Mouse (Mus musculus) activated CD4-positive, CD25-positive, alpha-beta regulatory T cell, adult 4 months (primary cell): ENCODE measurements around the gene Prkd2. TPM values are rescaled to one million over a fixed set of nuclear protein-coding genes. Genes with fewer than 3 reads are reported as not detected.

Experiments used
- ATAC-seq: one replicate; pipeline ENCODE4 v1.8.0; 2017
- polyA plus RNA-seq, 2 experiments: library from polyadenylated mRNA; unstranded; fragments of 100-300 nt; shearing (Covaris generic); gene quantifications; one replicate each; pipeline ENCODE4 v1.2.1; 2017

Gene Prkd2
- polyA plus RNA-seq, 2 experiments from 2014 or later = 45.7 to 47.6 TPM

GRCm38 (mm10) chr7:16900526-16900925 is 57.8 kb downstream of the Prkd2 start:
- ATAC-seq = no peak

DNA sequence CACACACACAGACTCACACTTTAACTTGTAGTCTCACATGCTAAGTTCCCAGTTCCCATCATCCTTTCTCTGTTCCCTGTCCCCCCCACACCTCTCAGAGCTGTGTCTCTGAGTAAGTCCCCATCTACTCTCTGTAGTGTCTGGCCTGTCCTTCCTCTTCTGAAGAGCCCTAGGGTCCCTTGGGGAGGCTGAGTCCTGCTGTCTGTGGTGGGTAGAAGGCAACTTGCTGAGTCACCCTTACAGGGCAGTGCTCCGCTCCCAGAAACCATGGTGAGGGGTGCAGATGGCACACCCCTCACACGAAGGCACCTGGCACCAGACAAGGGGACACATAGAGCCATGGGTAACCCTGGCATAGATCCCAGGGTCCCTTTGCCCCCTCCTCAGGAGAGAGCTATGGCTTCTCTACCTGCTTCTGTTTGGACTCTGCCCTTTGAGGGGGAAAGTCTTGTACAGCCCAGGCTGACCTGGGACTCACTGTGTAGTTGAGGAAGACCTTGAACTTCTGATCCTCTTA is 60.8 kb downstream of the Prkd2 start:
- no peak for ATAC-seq

DNA sequence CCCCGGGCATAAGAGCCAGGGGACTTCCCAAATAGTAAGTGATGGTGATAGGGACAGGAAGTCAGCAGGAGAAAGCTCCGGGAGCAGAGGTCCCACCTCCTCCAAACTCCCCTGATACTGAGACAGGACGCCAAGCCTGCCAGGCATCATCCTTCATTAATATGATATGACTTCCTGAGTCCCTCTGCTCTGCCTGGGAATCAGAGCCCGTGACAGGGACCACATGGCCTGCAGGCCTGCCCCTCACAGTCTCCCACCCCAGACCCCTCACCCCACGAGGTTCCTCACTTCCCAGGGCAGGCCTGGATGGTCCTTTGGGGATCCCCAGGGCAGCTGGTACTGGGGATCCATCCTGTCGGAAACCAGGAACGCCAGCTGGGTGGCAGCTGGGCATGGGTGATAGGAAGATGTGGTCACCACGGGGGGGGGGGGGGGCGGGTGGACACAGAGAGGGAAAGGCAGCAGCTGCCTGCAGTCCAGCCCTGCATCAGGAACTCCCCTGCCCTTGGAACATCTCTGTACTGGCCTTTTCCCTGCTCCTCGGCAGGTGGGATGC is 61.5 kb downstream of the Prkd2 start:
- ATAC-seq = no peak

DNA sequence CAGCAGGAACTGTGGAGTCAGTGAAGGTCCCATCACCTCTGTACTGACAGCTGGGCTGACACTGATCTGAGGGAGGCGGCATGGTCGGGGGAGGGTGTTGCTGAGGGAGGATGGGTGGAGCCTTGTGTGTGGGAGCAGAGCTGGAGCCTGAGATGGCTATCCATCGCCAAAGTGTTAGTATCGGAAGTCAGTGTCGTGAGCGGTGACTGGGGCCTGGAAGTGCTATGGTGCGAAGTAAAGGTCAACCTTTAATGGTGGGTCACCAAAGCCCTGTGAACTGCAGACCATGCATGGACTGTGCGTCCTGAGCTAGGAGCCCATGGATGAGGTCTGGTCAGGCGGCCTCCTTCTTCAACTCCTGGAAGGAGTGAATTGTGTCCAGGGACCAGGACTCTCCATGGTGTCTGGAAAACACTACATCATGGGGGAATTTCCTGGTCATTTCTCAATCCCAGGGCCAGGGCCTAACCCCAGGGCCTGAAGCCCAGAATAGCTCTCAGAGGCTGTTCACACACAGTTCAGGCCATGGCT is 62.9 kb downstream of the Prkd2 start:
- ATAC-seq = peak; percentile 21

DNA sequence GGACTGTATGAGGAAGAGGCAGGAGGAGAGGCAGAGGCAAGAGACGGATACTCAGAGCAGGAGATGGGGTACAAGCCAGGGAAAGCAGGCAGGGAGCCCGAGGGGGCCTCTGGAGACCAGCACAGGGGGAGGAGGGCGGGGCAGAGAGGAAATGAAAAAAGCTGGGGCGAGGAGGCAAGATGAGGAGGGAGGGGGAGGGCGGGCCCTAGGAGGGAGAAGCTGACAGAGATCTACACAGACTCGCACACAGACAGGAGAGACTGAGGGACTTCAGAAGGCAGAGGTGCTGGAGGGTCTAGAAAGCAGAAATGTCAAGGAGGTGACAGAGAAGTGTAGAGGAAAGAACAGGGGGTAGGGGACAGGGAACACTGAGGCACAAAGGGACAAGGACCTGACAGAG is 63.6 kb downstream of the Prkd2 start, which contains the start of gene Ptgir:
TSS of gene Ptgir (plus strand) at position 210 of the 400 bp plus-strand sequence.
- ATAC-seq = peak; percentile 34

GRCm38 (mm10) chr7:16906889-16907559 is 64.3 kb downstream of the Prkd2 start:
- ATAC-seq = no peak

DNA sequence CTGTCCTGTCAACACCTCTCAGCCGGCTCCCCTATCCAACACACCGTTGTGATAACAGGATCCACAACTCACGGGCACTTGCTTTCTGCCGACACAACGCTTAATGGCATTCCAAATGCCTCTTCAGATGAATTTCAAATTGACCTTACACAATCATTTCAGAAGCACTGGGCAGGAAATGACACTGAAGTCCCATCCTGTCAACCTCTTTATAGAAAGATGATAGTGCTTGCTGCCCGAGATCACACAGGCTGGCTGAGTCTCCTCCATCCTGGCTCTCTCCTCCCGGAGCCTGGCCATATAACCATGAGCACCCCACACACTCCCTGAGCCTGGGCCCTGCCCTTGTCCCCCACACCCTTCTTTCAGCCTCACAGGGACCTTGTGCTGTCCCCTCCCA is 65.1 kb downstream of the Prkd2 start:
- ATAC-seq = peak; percentile 60

- ATAC-seq = no peak
Observed at GRCm38 (mm10) chr7:16908367-16908766, 65.7 kb downstream of the Prkd2 start.

DNA sequence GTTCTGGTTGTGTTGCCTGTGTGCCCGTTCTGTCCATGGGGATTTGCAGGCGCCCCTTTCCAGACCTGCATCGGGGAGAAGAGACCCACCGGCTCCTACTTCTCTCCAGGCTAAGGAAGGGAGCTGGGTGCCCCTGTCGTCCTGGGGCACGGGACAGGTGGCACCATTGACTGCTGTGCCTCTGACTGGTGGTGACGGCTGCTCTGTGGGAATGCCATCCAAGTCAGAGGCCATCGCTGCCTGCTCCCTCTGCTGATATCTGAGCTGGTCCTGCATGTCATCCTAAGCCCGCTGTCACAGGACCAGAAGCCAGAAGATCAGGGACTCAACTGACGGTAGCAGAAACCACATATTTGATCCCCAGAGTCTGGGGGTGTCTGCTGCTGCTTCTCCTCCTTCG is 66.2 kb downstream of the Prkd2 start:
- ATAC-seq = no peak

DNA sequence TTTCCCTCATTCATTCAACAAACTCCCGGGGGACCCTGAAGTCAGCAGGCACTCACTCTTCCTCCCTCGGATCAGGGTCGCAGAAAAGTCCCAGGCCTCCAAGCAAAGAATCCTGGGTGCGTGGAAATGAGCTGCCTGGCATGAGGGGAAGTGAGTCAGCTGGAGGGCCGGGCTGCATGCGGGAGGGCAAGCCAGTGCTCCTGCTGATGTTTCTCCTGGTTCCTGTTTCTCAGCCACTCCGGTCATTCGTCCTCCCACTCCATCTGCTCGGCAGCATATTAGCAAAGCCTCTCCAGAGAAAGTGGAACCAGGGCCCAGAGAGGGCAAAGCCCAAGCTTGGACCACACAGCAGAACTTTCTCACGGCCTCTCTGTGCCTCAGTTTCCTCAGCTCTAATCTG is 67.2 kb downstream of the Prkd2 start:
- no peak for ATAC-seq

- ATAC-seq = no peak
Observed at GRCm38 (mm10) chr7:16911904-16912303, 69.2 kb downstream of the Prkd2 start.

DNA sequence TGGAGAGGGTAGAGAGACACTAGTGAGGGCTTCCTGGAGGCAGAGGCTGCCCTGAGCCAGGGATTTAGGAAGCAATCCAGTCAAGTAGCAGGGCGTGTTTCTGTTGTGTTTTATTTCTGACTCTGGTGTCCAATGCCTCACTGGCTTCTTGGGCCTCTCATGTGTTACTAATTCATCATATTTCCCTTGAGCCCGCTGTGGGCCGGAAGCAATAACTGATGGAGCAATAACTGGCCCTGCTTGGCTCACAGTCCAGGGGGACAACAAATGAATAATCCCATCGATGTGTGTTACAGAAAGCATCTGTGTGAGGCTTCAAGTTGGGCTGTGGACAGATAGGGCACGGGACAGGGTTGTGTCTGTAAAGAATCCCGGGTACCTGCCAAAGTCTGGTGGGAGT is 69.7 kb downstream of the Prkd2 start:
- ATAC-seq = no peak

DNA sequence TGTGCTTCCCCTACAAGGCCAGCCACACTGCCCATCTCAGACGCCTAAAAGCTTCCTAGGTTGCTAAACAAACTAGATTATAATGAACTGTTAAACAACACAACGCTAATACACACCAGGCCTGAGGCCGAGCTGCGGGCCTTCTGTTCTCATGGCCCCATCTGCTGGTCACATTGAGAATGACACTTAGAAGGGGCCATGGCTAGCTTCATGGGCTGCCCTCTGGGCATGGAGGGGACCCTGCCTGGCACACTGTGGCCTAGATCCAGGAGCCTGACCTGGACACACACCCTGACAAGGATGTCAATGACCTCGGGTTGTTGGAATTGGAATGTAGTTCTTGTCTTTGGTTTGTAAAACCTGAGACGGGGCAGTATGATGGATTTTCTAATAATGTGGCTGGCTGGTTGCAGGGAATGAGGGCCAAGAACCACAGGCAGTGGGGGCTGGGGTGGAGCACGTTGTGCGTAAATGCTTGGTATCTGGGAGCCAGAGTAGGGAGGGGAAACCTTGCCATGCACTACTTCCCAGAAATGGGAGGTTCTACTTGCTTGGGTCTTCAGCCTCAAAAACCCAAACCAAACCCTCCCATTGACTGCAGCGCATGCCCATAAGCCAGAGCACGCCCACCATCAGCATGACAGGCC is 71.2 kb downstream of the Prkd2 start:
- peak; percentile 83 for ATAC-seq

DNA sequence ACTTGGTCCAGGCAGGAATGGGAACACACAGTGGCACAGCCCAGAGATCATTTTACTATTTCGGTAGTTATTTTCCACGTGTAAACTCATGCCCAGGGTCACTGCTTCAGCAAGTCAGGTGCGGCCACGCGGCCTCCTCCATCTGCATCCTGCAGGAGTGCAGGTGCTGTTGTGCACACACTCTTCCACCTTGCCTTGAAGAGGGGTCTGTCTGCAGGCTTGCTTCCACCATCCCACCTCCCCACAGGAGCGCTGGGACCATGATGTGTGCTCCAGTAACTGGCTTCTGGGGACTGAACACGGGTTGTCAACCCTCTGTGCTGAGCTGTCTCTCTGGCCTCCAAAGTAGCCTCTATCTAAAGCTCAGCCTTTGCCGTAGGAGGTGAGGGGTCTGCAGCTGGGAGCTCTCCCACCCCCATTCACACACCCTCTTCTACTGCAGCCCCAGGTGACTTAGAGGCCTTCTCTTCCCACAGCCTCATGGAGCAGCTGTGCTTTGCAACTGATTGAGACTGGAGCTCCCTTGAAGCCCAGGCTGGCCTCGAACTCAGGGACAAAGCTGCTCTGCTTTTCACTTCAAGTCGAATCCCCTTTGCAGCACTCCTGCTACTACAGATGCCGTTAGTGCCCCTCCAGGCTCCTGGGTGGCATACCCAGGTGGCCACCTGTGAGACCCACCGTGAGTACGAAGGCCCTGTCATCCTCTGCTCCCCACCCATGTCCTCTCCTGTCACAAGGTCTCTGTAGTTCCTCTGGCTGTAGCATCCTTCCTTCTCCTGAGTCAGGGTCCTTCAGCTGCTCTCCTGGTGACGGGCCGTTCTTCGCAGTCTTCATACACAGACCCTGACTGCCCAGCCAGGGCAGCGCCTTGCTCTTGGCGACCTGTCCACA is 72.0 kb downstream of the Prkd2 start:
- ATAC-seq = no peak

GRCm38 (mm10) chr7:16915461-16916340 is 73.0 kb downstream of the Prkd2 start:
- no peak for ATAC-seq

GRCm38 (mm10) chr7:16916342-16917265 is 73.9 kb downstream of the Prkd2 start:
- no peak for ATAC-seq

DNA sequence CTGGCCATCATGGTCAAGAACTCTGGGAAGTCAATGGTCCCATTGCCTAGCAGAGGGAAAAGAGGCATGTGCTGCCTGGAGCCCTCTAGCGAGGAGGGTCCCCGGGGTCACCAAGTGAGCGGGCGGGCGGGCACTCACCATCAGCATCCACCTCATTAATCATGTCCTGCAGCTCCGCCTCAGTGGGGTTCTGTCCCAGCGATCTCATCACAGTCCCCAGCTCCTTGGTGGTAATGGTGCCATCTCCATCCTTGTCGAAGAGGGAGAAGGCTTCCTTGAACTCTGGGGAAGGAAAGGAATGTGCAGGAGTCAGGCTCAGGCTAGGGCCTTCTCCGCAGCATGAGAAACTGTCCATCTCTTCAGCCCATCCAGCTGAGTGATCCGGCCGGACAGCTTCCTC is 74.7 kb downstream of the Prkd2 start:
- no peak for ATAC-seq

DNA sequence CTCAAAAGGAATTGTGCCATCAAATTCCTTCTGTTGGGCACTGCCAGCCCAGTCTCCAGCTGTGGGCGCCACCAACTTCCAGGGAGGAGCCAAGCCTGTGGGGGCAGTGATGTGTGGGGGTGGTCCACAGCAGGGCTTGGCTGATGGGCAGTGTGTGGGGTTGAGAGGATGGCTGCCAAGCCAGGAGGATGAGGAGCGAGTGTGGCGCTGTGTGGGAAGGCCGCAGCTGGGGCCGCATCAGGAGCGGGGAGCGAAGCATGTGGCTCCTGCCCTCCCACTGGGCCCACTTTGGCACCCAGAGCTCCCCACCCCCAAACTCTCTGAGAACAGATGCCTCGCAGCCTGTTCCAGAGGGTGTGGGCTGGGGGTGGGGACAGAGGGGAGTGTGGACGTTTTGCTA is 75.3 kb downstream of the Prkd2 start:
- ATAC-seq = no peak

- ATAC-seq = no peak
Observed at GRCm38 (mm10) chr7:16918670-16919069, 76.0 kb downstream of the Prkd2 start.

GRCm38 (mm10) chr7:16919395-16920149 is 76.9 kb downstream of the Prkd2 start:
- ATAC-seq = no peak
